Mouse (Mus musculus) cortical plate, adult 2 months (tissue): Measurements from ENCODE around the gene Adgrf1.

Source experiments
- CTCF ChIP-seq: fragments of 200-500 bp; IDR thresholded peaks from 2 replicates; pipeline ENCODE4 v1.5.1; 2011; ENCODE audit warnings: mild to moderate bottlenecking, control low read depth, low read length; ENCODE audit not compliant: insufficient read depth; ENCODE audit errors: extremely low read depth
- POLR2A ChIP-seq: fragments of 200-500 bp; IDR thresholded peaks from 2 replicates; pipeline ENCODE4 v1.6.1; 2011; ENCODE audit warnings: mild to moderate bottlenecking, low read length, control low read depth; ENCODE audit not compliant: insufficient read depth; ENCODE audit errors: extremely low read depth

- no peak for TF ChIP-seq POLR2A
- no peak for TF ChIP-seq CTCF
These were observed 90.9 kb downstream of the Adgrf1 start for GRCm38 (mm10) chr17:43361021-43361420.
